Mouse (Mus musculus) spleen, adult 2 months (tissue): Measurements from ENCODE around the gene Ufsp1. TPM values are rescaled to one million over a fixed set of nuclear protein-coding genes. Genes with fewer than 3 reads are reported as not detected.

ENCODE experiments used
- DNase-seq, 2 experiments: peaks; one replicate each; pipeline versions ENCODE4 v3.0.0 to v3.0.0-alpha.2; 2012 to 2021; ENCODE audit warnings: low spot score in 2 of 2, low read depth in 1 of 2
- H3K27ac ChIP-seq: fragments of 200-500 bp; 2 replicates; pipeline ENCODE4 v1.5.1; 2012; ENCODE audit warnings: low read length, inconsistent platforms; ENCODE audit not compliant: insufficient read depth
- H3K27me3 ChIP-seq: fragments of 200-500 bp; 2 replicates; pipeline ENCODE4 v1.6.1; 2012; ENCODE audit warnings: mild to moderate bottlenecking, moderate library complexity, low read length, inconsistent platforms; ENCODE audit not compliant: control insufficient read depth, insufficient read depth
- H3K36me3 ChIP-seq: fragments of 200-500 bp; 2 replicates; pipeline ENCODE4 v1.6.1; 2012; ENCODE audit warnings: mild to moderate bottlenecking, low read length, inconsistent platforms; ENCODE audit not compliant: control insufficient read depth, insufficient read depth
- H3K4me1 ChIP-seq: fragments of 200-500 bp; 2 replicates; pipeline ENCODE4 v1.6.1; 2011; ENCODE audit warnings: inconsistent platforms; ENCODE audit not compliant: control insufficient read depth, insufficient read depth, insufficient read length
- H3K4me3 ChIP-seq: fragments of 200-500 bp; 2 replicates; pipeline ENCODE4 v1.5.1; 2011; ENCODE audit warnings: mild to moderate bottlenecking, inconsistent platforms; ENCODE audit not compliant: insufficient read depth, insufficient read length; ENCODE audit errors: extremely low read depth
- CTCF ChIP-seq: fragments of 200-500 bp; IDR thresholded peaks from 2 replicates; pipeline ENCODE4 v1.5.1; 2011; ENCODE audit warnings: mild to moderate bottlenecking, inconsistent platforms; ENCODE audit not compliant: insufficient read depth, insufficient read length, insufficient replicate concordance; ENCODE audit errors: extremely low read depth
- POLR2A ChIP-seq: fragments of 200-500 bp; IDR thresholded peaks from 2 replicates; pipeline ENCODE4 v1.6.1; 2011; ENCODE audit warnings: low read depth, low read length, inconsistent platforms
- WGBS: fragments of 180-500 bp; shearing (Covaris S2); methylation state at CpG from one replicate; pipeline ENCODE4 v1.1.7; 2018; 5-methylcytosine and 5-hydroxymethylcytosine counted together
- polyA plus RNA-seq: library from polyadenylated mRNA; depleted of rRNA; stranded (reverse); fragments of >200 nt; gene quantifications from 2 replicates; pipeline ENCODE4 v1.2.3, GENCODE M21; 2012

Ufsp1 gene
- polyA plus RNA-seq, 1 experiment = 10.3 TPM

DNA sequence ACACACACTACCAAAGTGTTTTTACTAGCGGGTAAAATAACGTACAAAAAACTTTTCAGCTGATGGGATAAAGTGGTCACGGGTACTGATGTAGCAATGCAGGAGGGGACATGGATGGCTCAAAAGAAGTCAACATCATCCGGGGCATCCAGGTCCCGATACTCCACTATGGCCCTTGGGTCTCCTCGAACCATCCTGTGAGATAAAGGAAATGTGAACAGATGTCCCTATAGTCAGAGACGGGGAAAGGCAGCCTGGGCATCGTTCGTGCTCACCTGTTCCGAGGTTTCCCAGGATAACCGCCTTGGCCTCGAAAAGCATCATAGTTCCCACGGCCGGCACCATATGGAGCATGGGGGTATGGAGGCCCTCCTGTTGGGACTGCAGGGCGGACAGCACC lies 1.3 kb downstream of the Ufsp1 start:
- no peak overlapping the region for H3K27ac ChIP-seq
- DNase-seq = no peak
- H3K4me3 ChIP-seq = no peak overlapping the region
- peaks cover 48% of the 10 kb centered on the region for H3K36me3 ChIP-seq
- H3K27me3 ChIP-seq = 0 out of 2 replicates have a peak, but pooled peaks cover under 1% of the 10 kb centered on the region
- H3K4me1 ChIP-seq = peaks cover 10% of the 10 kb centered on the region; the same call in 1 of the 2 replicates
- TF ChIP-seq POLR2A = no peak
- TF ChIP-seq CTCF = no peak
- 94% methylated on average over 15 of the region's 15 CpGs for WGBS

DNA sequence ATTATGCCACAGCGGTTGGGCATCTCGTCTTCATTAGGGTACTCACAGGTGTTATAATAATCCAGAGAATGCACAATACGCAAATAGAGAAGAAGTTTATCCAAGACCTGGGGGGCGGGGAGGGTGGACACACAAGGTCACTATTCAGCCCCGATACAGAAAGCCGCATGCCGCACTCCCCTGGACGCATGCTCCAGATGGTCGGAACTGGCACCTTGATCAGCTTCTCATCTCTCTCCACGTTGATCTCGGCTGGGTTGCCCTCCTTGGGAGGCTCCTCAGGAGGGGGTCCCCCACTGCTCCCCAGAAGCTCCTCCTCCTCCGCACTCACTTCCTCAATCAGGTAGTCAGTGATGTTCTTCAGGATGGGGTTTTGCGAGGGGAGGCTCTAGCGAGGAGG lies 2.7 kb downstream of the Ufsp1 start:
- WGBS = 91% methylated on average over 14 of the region's 14 CpGs
- H3K36me3 ChIP-seq = peaks cover 60% of the 10 kb centered on the region
- no peaks in the 10 kb centered on the region for H3K27me3 ChIP-seq

DNA sequence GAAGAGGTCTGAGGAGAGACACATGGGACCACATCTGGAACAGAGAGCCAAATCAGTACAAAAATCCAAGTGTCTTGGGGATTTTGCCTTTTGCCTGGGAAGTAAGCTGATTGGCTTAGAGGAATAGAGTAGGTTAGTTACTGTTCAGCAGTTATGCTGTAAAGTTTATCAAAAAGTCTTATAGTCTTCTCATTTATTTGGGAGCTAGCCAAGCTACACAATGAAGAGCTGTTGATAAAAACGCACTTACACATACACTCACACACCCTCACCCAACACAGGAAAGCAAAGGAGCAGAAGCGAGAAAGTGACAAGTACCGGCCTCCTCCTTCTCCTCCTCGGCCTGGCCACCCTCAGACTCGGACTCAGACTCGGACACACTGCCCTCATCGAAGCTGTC lies 4.8 kb downstream of the Ufsp1 start:
- DNase-seq = no peak
- 87% methylated on average over 7 of the region's 7 CpGs for WGBS
- Histone ChIP-seq H3K27ac (no peak overlapping the region), H3K4me1 (peaks cover 5% of the 10 kb centered on the region; the same call in 1 of the 2 replicates), H3K4me3 (no peak overlapping the region), H3K27me3 (no peaks in the 10 kb centered on the region), H3K36me3 (peaks cover 70% of the 10 kb centered on the region)
- TF ChIP-seq CTCF (no peak), POLR2A (no peak)

More for the DNA sequence above, 2.7 kb downstream of the Ufsp1 start:
- Histone ChIP-seq H3K4me1 (peaks cover 10% of the 10 kb centered on the region; the same call in 1 of the 2 replicates), H3K27ac (no peak overlapping the region), H3K4me3 (no peak overlapping the region)
- no peak for DNase-seq
- no peak for TF ChIP-seq POLR2A
- TF ChIP-seq CTCF = no peak

DNA sequence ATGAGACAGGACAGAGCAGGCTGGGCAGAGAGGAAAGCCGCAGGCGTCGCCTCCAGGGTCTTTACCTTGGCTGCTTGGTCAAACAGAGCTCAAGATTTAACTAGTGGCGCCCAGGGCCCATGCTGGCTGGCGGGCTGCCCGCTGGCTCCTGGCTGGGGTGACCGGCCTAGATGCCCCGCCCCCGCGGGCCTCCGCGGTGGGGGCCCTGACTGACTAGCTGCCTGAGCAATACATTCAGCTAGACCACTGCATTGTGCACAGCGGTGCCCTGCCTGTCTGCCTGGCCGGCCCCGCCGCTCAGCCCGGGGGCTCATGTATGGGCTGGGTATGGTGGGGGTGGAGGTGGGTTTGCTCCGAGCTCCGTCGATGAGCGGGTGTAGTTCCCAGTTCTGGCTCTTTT lies 6.8 kb downstream of the Ufsp1 start:
- no peaks in the 10 kb centered on the region for H3K27me3 ChIP-seq
- peaks cover 11% of the 10 kb centered on the region; the same call in 1 of the 2 replicates for H3K4me1 ChIP-seq
- TF ChIP-seq CTCF = no peak
- no peak for TF ChIP-seq POLR2A
- no peak for DNase-seq
- H3K36me3 ChIP-seq = peaks cover 62% of the 10 kb centered on the region
- 91% methylated on average over 21 of the region's 21 CpGs for WGBS
- no peak overlapping the region for H3K27ac ChIP-seq
- no peak overlapping the region for H3K4me3 ChIP-seq

DNA sequence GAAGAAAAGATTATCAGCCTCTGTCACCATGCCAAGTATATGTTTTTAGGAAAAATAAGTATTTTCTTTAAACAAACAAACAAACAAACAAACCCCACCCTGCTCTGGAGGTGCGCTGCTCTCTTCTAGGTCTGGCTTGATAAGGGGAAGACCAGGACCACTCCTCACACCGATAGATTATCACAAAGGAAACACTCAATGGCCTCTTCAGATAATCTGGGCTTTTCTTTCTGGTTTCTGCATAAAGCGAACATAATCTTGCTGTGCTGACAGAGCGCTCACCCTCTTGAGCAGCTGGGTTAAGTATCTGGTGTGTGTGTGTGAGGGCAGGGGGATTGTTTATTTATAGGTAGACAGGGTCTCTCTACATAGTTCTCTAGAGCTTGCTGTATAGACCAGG lies 9.2 kb downstream of the Ufsp1 start:
- peaks cover 39% of the 10 kb centered on the region for H3K36me3 ChIP-seq
- WGBS = 90% methylated on average over 4 of the region's 4 CpGs
- peaks cover 11% of the 10 kb centered on the region; the same call in 1 of the 2 replicates for H3K4me1 ChIP-seq

DNA sequence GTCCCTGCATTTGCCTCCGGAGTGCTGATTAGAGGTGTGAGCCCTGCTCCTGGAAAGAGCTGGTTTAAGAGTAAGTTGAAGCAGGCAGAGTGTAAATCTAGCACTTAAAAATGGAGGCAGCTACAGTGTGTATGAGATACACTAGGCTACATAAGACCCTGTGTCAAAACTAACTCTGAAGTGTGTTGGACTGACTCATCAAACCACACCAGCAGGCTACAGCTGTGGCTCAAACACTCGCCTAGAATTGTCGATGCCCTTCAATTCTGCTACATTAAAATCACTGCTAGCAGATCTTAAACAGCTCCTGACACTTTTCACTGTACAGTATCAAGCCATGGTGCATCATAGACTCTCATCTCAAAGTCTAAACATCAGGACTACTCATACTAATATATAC lies 9.7 kb downstream of the Ufsp1 start:
- TF ChIP-seq POLR2A (no peak), CTCF (no peak)
- Histone ChIP-seq H3K4me3 (no peak overlapping the region), H3K36me3 (peaks cover 35% of the 10 kb centered on the region), H3K27ac (no peak overlapping the region), H3K4me1 (peaks cover 11% of the 10 kb centered on the region; the same call in 1 of the 2 replicates), H3K27me3 (no peaks in the 10 kb centered on the region)
- no peak for DNase-seq
- WGBS = 64% methylated on average over 3 of the region's 3 CpGs

More for the DNA sequence above, 9.2 kb downstream of the Ufsp1 start:
- H3K27me3 ChIP-seq = no peaks in the 10 kb centered on the region
- TF ChIP-seq POLR2A (no peak), CTCF (no peak)
- DNase-seq = no peak
- H3K27ac ChIP-seq = no peak overlapping the region
- H3K4me3 ChIP-seq = no peak overlapping the region

DNA sequence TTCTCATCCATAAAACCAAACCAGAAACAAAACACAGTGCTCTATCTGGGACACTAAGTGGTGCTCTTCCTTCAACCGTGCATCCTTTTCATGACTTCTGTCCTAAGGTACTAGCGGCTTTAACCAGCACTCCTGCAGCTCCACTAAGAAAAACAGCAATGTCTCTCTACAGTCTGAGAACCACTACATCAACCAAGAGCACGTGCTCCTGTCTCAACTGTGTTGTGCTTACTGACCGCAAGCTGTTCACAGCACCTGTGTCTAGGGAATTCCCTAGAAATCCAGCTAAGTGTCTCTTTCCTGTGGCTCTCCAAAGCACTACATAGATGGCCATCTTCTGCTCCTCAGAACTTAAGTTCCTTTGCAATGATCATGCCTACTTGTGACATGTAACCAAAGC lies 10.4 kb downstream of the Ufsp1 start:
- 63% methylated on average over 4 of the region's 4 CpGs for WGBS
- Histone ChIP-seq H3K4me3 (no peak overlapping the region), H3K36me3 (peaks cover 29% of the 10 kb centered on the region), H3K27ac (no peak overlapping the region), H3K4me1 (peaks cover 11% of the 10 kb centered on the region; the same call in 1 of the 2 replicates), H3K27me3 (no peaks in the 10 kb centered on the region)
- no peak for TF ChIP-seq POLR2A
- no peak for TF ChIP-seq CTCF
- DNase-seq = no peak
